Mouse (Mus musculus): ENCODE results near the gene Nrm. TPM values are rescaled to one million over a fixed set of nuclear protein-coding genes. Genes with fewer than 3 reads are reported as not detected.
A peak's percentile ranks its signal among the peaks of the same experiment; 100 is the strongest.

Nrm gene
- total and polyA plus RNA-seq, 2 experiments from 2014 or later = 9.7 to 13.1 TPM

- peak; percentile 72 for TF ChIP-seq CTCF (IDR thresholded peaks at IDR 0.05; ENCODE audit: low read depth)
- no peak for ATAC-seq
- peaks cover 24% of the 10 kb centered on the region; the same call in 1 of the 2 replicates for H3K4me1 ChIP-seq (ENCODE audit: insufficient read depth)
- peak overlapping the region; percentile 70; the same call in 1 of the 2 replicates for H3K4me3 ChIP-seq (ENCODE audit: low read depth, low read length)
- H3K27me3 ChIP-seq (ENCODE audit: insufficient read depth, low read length) = no peaks in the 10 kb centered on the region
- no peaks in the 10 kb centered on the region for H3K9me3 ChIP-seq (ENCODE audit: low read length)
- 0 out of 2 replicates have a peak, but pooled peaks cover 12% of the 10 kb centered on the region for H3K36me3 ChIP-seq (ENCODE audit: insufficient read depth)
- 83% methylated on average over 8 of the region's 8 CpGs for WGBS
- H3K27ac ChIP-seq (ENCODE audit: low read depth, low read length) = peak overlapping the region; percentile 40; the same call in 1 of the 2 replicates
- H3K9ac ChIP-seq = no peak overlapping the region
- peak overlapping the region; percentile 56 for H3K4me2 ChIP-seq (ENCODE audit: low read depth)
- no peak for DNase-seq
Observed at GRCm38 (mm10) chr17:35870884-35871696, 10.0 kb downstream of the Nrm start.

- WGBS = 32% methylated on average over 21 of the region's 21 CpGs
Observed at GRCm38 (mm10) chr17:35873774-35874519, 12.8 kb downstream of the Nrm start.

DNA sequence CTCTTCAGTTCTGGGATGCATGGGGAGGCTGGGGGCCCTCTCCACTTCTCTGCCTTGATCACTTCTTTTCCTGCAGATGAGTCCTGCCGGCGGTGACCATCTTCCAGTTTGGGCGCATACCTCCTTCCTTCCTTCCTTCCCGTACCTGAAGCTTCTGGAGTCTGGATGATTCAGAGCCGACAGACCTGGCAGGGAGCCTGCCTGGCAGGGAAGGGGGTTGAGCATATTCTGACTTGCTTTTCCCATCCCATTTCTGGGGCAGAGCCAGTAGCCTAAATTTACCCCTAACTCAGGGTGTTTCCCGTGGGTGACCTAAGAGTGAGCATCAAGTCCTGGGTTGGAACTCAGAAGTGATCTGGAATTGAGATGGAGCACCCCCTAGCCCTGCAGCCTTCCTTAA is 13.6 kb downstream of the Nrm start:
- ATAC-seq = no peak
- 74% methylated on average over 6 of the region's 6 CpGs for whole genome bisulfite sequencing
- no peak overlapping the region for H3K27ac ChIP-seq (ENCODE audit: low read depth, low read length)
- 0 out of 2 replicates have a peak, but pooled peaks cover 9% of the 10 kb centered on the region for H3K4me1 ChIP-seq (ENCODE audit: insufficient read depth)
- H3K36me3 ChIP-seq (ENCODE audit: insufficient read depth) = 0 out of 2 replicates have a peak, but pooled peaks cover 12% of the 10 kb centered on the region
- no peak overlapping the region for H3K4me2 ChIP-seq (ENCODE audit: low read depth)
- no peaks in the 10 kb centered on the region for H3K9me3 ChIP-seq (ENCODE audit: low read length)
- no peak for DNase-seq
- H3K4me3 ChIP-seq (ENCODE audit: low read depth, low read length) = no peak overlapping the region
- H3K9ac ChIP-seq = no peak overlapping the region
- no peaks in the 10 kb centered on the region for H3K27me3 ChIP-seq (ENCODE audit: insufficient read depth, low read length)
- no peak for TF ChIP-seq CTCF (IDR thresholded peaks at IDR 0.05; ENCODE audit: low read depth)

More at GRCm38 (mm10) chr17:35873774-35874519, 12.8 kb downstream of the Nrm start:
- Histone ChIP-seq H3K27ac (ENCODE audit: low read depth, low read length) (no peak overlapping the region), H3K36me3 (ENCODE audit: insufficient read depth) (0 out of 2 replicates have a peak, but pooled peaks cover 12% of the 10 kb centered on the region), H3K27me3 (ENCODE audit: insufficient read depth, low read length) (no peaks in the 10 kb centered on the region), H3K4me1 (ENCODE audit: insufficient read depth) (0 out of 2 replicates have a peak, but pooled peaks cover 11% of the 10 kb centered on the region), H3K9me3 (ENCODE audit: low read length) (no peaks in the 10 kb centered on the region), H3K4me3 (ENCODE audit: low read depth, low read length) (no peak overlapping the region), H3K9ac (no peak overlapping the region), H3K4me2 (ENCODE audit: low read depth) (no peak overlapping the region)
- ATAC-seq = peak; percentile 71
- TF ChIP-seq CTCF (IDR thresholded peaks at IDR 0.05; ENCODE audit: low read depth) = peak; percentile 93
- DNase-seq = peak; percentile 88

GRCm38 (mm10) chr17:35879245-35880057 is 18.3 kb downstream of the Nrm start, which contains the start of gene Dhx16:
TSS of gene Dhx16 (plus strand) at chr17:35879819.
- TF ChIP-seq CTCF (IDR thresholded peaks at IDR 0.05; ENCODE audit: low read depth) = peak; percentile 90
- peaks cover 39% of the 10 kb centered on the region for H3K36me3 ChIP-seq (ENCODE audit: insufficient read depth)
- 9% methylated on average over 66 of the region's 66 CpGs for WGBS

DNA sequence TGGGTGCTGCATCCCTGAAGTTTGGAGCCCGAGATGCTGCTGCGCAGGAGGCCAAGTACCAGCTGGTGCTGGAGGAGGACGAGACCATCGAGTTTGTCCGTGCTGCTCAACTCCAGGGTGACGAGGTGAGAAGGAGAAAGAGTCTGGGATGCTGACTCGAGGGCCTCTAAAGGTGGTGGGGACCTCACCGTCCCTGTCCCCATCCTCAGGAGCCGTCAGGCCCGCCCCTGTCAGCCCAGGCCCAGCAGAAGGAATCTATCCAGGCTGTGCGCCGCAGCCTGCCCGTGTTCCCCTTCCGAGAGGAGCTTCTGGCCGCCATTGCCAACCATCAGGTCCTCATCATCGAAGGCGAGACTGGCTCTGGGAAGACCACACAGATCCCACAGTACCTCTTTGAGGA is 21.8 kb downstream of the Nrm start:
- Histone ChIP-seq H3K9me3 (ENCODE audit: low read length) (no peaks in the 10 kb centered on the region), H3K4me1 (ENCODE audit: insufficient read depth) (peaks cover 10% of the 10 kb centered on the region), H3K4me3 (ENCODE audit: low read depth, low read length) (no peak overlapping the region), H3K27ac (ENCODE audit: low read depth, low read length) (no peak overlapping the region), H3K36me3 (ENCODE audit: insufficient read depth) (peaks cover 62% of the 10 kb centered on the region), H3K4me2 (ENCODE audit: low read depth) (no peak overlapping the region), H3K27me3 (ENCODE audit: insufficient read depth, low read length) (no peaks in the 10 kb centered on the region), H3K9ac (no peak overlapping the region)
- no peak for ATAC-seq
- no peak for TF ChIP-seq CTCF (IDR thresholded peaks at IDR 0.05; ENCODE audit: low read depth)
- no peak for DNase-seq
- WGBS = 97% methylated on average over 17 of the region's 17 CpGs

More at GRCm38 (mm10) chr17:35879245-35880057, 18.3 kb downstream of the Nrm start, which contains the start of gene Dhx16:
- peak within 1 kb of the TSS; percentile 76 for H3K27ac ChIP-seq (ENCODE audit: low read depth, low read length)
- H3K4me1 ChIP-seq (ENCODE audit: insufficient read depth) = peaks cover 10% of the 10 kb centered on the region
- H3K9ac ChIP-seq = peak within 1 kb of the TSS; percentile 71
- ATAC-seq (peak; percentile 96), DNase-seq (peak; percentile 97)
- H3K4me3 ChIP-seq (ENCODE audit: low read depth, low read length) = peak within 1 kb of the TSS; percentile 83
- no peaks in the 10 kb centered on the region for H3K27me3 ChIP-seq (ENCODE audit: insufficient read depth, low read length)
- no peaks in the 10 kb centered on the region for H3K9me3 ChIP-seq (ENCODE audit: low read length)
- peak within 1 kb of the TSS; percentile 81 for H3K4me2 ChIP-seq (ENCODE audit: low read depth)

- 95% methylated on average over 14 of the region's 14 CpGs for WGBS
- Histone ChIP-seq H3K36me3 (ENCODE audit: insufficient read depth) (peaks cover 71% of the 10 kb centered on the region), H3K9me3 (ENCODE audit: low read length) (no peaks in the 10 kb centered on the region)
Observed at GRCm38 (mm10) chr17:35883777-35884176, 22.7 kb downstream of the Nrm start.

More at GRCm38 (mm10) chr17:35883777-35884176, 22.7 kb downstream of the Nrm start:
- ATAC-seq (no peak), DNase-seq (no peak)
- no peak for TF ChIP-seq CTCF (IDR thresholded peaks at IDR 0.05; ENCODE audit: low read depth)
- Histone ChIP-seq H3K27me3 (ENCODE audit: insufficient read depth, low read length) (no peaks in the 10 kb centered on the region), H3K9ac (no peak overlapping the region), H3K4me1 (ENCODE audit: insufficient read depth) (peaks cover 10% of the 10 kb centered on the region), H3K4me3 (ENCODE audit: low read depth, low read length) (no peak overlapping the region), H3K4me2 (ENCODE audit: low read depth) (no peak overlapping the region), H3K27ac (ENCODE audit: low read depth, low read length) (no peak overlapping the region)

Data from forebrain, postnatal 0 days (tissue).